Mouse (Mus musculus) natural killer cell, adult 2 months (primary cell): Measurements from ENCODE around the gene Ubn1.

Experiments used
- DNase-seq, 2 experiments: peaks; one replicate each; pipeline ENCODE4 v3.0.0; 2022; ENCODE audit warnings: low spot score in 2 of 2

Gene Ubn1

DNA sequence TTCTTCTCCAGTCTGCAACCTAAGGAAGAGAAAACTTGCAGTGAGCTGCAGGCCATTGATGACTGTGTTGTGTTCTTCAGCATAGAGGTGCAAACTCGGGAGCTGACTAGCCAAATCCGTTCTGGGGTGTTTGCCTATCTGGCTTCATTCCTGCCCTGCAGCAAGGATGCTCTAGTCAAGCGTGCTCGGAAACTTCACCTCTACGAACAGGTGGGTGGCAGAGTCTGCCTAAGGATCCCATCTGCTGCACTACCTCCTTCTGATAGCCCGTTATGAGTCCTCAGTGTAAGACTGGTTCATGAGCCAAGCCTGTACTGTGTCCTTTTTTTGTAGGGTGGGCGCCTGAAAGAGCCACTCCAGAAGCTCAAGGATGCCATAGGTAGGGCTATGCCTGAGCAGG, 22.1 kb downstream of the Ubn1 start:
- no peak for DNase-seq

DNA sequence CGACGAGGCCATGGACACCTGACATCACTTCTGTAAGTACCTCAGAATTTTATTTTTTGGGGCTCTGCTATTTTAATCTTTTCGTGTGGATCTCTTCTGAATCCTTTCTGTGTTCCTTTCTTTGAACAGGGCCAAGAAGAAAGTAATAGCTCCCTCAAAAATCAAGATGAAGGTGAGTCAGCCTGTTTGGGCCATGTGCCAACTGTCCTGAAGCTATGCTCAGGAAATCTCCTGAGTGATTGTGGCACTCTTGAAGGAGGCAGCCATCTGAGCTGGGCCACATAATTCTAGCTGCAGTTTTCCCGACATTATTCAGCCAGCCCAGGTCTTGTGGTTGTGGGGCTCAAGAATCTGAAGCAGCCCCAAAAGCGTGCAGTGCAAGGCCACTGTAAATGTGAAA, 24.5 kb downstream of the Ubn1 start:
- DNase-seq, result no peak

DNA sequence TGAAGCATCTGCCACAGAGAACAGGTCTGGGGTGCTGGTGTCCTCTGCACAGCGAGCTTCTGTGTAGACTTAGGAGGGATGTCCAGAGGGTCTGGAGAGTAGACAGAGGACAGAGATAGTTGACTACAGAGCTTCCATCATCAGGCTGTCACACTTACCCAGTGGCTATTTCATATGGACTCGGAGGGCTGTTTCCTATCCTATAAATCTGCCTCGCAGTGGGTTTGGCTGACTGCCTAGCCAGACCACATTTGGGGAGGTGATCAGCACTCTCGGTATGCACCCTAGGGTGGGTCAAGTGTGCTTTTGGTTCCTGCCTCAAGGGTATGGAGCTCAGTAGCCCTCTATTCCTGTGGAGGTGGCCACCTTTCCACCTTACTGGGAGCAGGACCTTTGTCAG, 35.3 kb downstream of the Ubn1 start:
- no peak for DNase-seq

DNA sequence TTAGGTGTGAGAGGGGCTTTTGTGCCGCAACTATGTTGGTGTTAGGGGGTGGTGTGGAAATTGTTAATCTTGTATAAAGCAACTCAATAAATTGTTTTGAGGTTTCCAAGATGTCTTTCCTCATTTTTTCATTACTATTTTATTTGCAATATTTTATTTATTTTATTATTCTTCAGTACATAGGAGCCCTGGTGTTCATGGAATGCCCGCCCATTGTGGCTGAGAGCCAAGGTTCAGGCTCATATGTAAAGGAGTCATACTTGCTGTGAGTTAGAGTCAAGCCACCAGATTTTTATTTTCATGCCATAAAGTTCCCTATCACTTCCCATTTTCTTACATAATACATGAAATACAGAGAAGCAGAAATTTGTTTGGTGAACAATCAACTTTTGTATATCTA, 36.3 kb downstream of the Ubn1 start:
- DNase-seq, result no peak

DNA sequence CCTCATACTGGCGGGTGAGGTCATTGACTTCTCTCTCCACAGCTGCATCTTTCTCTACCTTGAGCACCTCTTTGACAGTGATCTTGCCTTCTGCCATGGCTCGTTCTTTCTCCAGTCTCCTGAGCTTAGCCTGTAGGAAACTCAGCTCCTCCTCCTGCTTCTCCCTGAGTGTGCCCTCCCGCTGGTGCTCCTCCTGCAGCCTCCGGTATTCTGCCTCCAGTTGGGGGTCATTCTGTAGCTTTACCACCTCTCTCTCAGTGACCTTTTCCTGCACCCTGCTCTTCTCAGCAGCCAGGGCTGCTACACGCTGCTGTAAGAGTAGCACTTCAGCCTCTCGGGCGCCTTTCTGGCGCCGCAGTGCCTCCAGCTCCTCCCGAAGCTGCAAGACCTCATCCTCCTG, 39.2 kb downstream of the Ubn1 start:
- no peak for DNase-seq

DNA sequence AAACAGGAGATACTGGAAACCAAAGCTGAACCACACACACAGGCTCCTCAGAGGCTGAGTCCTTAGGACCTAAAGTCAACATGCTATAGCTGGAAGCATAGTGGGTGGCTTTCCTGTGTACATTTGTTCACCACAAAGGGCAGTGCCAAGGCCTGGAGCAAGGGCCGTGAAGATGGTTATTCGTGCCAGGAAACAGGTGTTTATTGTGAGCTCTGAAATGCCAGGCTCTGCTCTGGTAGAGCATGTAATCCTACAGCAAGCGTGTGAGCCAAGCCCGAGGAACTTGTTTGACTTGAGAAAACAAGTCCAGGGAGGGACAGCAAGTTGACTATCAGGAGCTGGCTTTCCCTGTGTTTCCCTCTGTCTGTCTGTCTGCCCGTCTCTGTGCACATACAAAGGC, 43.4 kb downstream of the Ubn1 start:
- DNase-seq, result no peak

DNA sequence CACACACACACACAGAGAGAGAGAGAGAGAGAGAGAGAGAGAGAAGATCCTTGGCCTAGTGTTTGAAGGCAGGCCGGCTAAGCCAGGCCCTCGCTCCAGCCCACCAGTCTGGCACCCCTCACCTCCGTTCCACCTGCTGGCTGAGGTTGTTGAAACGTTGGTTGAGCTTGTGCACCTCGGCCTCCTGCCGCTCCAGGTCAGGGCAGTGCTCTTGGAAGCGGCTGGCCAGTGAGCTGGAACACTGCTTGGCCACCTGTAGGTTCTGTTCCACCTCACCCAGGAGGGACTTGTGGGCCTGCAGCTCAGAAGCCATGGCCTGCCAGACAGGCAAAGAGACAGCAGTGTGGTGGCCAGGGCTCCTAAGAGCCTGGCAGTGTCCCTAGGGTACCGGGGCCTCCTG, 46.6 kb downstream of the Ubn1 start:
- no peak for DNase-seq

DNA sequence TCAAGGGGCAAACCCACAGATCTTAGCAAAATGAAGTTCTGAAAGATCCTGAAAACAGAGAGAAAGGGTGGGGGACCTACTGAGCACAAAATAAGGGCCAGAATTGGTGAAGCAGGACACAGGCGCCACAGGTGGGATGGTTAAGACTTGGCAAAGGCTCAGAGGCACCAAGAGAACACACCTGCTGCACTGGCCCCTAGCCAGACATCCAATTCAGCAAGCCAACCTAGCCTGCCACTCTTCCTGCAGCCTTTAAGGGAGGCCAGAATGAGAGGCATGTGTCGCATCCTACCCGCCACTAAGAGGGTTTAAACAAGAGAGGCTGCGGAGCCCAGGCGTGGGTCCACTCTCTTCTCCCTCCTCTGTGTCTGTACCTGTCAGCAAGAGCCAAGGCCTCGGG, 51.1 kb downstream of the Ubn1 start:
- DNase-seq, result no peak

DNA sequence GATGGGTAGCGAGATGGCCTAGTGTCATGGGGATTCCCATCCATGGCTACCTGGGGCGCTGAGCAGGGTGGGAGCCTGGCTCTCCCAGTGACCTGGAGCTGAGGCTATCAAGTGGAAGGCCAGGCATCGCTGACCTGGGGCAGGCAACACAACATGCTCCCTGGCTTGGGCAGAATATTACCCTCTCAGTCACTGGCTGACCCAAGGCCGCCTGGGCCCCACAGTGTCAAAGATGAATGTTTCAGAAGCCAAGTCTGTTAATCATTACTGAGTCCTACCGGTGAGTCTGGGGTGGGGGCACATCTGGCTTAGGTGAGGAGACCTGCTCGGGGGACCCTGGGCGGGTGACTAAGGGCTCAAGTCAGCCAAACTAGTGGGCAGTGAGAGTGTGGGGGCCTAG, 60.0 kb downstream of the Ubn1 start:
- DNase-seq, result no peak

DNA sequence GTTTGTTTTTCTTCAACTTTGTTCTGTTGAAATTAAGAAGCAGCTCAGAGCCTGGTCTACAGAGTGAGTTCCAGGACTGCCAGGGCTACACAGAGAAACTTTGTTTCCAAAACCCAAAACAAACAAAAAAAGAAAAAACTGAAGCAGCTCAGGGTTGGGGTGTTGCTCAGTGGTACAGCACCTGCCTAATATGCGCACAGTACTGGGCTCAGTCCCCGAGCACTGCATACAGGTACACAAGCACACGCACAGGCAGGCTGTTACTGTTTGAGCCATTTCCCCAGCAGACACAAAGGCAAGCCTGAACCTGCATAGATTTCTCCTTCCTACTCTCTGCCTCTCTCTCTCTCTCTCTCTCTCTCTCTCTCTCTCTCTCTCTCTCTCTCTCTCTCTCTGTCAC, 61.2 kb downstream of the Ubn1 start:
- DNase-seq, result no peak

DNA sequence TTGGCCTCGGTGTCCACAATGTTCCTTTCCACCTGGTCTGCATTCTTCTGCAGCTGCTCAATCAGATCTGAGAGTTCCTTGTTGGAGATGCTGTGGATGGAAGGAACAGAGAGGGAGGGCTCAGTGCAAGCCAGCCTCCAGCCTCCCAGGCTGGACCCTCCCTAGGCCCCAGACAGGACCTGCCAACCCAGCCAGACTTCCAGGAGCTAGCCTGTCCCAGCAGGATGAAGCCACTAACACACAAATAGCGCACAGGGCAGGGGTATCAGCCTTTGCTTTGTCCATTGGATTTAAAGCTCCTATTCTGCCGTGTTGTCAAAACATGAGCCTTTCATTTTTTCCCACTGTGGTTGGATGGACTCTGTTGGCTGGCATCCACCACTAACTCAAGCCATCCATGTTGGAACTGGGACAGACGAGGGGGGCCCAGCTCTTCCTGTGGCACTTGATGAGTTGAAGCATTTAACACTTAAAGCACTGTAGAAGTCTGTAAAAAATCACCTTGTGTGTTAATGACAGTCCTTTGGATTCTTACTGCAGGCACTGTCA, 63.2 kb downstream of the Ubn1 start:
- no peak for DNase-seq

DNA sequence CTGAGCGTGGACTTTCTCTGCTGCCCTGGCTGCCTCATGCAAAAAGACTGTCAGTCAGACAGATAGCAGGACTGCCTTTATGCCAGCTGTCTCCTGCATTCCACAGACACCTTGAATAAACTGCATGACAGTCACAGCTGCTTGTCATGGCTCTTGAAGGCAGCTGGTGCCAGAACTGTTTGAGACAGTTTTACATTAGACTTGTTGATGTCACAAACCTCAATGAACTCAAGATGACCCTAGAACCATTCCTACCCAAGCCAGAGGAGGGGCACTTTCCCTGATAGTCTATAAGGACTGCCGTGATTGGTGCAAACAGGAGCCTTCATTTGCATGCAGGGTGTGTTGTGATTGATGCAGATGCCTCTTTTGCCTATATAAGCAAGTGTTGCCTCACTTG, 63.7 kb downstream of the Ubn1 start:
- no peak for DNase-seq

DNA sequence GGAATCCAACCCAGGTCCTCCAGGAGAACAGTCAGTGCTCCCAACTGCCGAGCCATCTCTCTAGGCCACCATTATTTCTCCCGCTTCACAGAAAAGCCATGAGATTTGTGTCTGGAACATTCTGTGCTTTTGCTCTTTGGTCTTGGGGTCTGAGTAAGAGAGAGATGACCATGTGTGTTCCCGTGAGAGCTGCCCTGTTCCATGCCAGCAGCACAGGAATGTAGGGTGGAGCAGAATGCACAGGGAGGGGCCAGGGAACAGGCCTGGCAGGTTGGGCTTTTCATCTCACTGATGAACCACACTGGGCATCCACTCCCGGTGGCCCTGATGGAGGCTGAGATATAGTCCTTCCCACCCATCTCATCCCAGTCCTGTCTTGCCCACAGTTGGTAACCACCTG, 69.5 kb downstream of the Ubn1 start:
- no peak for DNase-seq

DNA sequence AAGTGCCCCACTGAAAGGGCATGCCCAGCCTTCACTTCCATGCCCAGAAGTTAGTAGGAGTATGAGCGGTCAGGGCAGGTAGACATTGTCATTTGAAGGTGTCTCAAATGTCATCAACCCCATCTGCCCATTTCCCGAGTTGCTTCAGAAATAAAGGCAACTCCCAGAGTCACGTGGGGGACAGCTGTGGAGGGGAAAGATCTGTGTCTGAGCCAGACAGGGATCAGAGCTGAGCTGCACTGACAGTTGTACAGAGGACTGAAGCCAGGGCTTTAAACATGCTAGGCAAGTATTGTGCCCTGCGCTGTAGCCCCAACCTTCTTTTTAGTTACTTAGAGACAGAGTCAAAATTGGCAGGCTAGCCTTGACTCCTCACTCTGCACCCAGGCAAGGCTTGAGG, 70.0 kb downstream of the Ubn1 start:
- no peak for DNase-seq

DNA sequence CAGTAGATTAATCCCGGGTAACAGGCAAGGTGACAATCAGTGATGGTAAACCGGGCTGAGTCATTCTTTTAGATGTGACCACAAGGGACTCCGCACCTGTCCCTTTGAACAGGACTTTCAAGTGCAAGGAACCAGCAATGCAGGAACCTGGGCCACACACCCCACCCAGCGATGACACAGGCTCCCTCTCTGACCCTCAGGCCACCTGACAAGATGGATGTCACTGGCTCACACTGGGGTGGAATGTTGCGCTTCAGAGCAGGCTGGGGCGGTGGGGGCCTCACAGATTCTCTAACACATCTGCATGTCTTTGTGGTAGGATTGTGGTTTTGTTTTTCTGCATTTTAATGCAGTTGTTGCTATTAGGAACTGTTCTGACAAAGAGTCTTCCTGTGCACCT, 73.6 kb downstream of the Ubn1 start:
- DNase-seq, result no peak

DNA sequence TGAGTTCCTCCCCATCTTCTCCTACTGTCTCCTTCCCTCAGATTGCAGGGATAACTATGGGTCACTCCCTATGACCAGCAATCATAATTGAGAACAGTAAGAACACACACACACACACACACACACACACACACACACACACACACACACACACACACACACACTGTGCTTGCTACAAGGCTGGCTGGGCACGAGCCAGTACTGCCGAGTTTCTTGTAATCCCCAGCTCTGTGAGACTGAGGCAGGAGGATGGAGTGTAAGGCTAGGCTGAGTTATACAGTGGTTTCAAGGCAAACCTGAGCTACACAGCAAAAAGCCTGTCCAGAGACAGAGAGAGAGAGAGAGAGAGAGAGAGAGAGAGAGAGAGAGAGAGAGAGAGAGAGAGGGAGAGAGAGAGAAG, 80.3 kb downstream of the Ubn1 start:
- DNase-seq, result no peak

DNA sequence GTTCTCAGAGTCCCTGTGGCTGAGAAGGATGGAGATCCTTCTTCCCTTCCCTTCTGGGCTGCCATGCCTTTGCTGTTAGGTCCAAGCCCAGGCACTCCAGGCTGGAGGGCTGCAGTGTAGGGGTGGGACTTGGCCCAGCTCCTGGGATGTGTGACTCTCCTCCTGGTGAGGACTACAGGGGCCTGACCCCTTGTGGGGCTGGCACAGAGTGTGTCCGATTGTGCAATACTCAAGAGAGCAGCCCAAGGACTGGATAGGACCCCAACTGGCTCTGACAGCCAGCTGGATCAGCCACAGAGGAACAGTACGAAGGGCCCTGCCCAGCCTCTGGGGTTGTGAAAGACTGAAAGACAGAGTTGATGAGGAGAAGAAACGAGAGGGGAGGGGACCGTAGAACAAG, 80.9 kb downstream of the Ubn1 start:
- no peak for DNase-seq

DNA sequence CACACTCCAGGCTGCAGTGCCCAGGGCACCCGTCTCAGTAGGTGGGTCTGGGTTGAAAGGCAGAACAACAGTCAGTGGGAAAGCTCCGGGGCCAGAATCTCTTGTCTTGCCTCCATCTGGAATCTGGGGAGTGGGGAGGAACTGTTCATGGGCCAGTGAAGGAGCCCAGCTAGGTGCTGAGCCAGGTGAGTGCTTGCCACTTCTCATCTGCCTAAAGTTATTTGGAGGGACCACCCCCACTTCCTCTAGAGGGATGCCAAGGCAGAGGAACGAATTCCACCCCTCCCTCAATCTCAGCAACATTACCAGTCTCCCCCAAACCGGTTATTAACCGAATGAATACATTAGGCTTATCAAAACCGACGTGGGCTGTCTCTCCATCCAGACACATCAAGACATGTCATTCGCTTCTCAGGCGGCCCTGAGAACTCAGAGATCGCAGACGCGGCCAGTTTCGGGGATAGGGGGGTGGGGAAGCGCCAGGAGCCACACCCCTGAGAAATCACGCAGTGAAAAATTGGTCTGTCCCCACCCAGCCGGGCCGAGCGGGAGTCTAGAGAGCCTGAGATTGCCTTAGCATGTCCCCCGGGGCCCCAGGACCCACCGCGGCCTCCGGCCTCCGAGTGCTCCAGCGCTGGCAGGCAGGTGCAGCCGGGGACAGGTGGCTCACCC, 81.5 kb downstream of the Ubn1 start:
- DNase-seq, result no peak

DNA sequence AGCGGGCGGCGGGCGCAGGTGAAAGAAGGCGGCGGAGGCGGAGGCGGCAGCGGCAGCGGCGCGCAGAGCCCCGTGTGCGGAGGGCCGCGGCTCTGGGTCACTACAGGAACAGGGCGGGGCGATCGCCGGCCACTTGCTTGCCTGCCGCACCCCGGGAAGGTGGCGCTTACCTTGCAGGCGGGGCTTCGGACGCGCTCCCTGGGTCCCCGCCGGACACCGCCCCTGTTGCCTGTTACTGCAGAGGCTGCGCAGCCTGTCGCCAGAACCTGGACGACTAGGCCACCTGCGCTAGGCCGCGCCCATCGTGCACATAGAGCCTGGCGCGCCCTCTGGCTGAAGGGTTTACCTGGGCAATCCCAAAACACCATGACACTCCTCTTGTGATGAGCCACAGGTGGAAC, 82.5 kb downstream of the Ubn1 start, which contains the start of gene Ppl:
Ppl (minus strand) TSS at position 21 of the 401 bp plus-strand sequence.
- peak in 1 of 2 experiments; percentile 10 for DNase-seq

DNA sequence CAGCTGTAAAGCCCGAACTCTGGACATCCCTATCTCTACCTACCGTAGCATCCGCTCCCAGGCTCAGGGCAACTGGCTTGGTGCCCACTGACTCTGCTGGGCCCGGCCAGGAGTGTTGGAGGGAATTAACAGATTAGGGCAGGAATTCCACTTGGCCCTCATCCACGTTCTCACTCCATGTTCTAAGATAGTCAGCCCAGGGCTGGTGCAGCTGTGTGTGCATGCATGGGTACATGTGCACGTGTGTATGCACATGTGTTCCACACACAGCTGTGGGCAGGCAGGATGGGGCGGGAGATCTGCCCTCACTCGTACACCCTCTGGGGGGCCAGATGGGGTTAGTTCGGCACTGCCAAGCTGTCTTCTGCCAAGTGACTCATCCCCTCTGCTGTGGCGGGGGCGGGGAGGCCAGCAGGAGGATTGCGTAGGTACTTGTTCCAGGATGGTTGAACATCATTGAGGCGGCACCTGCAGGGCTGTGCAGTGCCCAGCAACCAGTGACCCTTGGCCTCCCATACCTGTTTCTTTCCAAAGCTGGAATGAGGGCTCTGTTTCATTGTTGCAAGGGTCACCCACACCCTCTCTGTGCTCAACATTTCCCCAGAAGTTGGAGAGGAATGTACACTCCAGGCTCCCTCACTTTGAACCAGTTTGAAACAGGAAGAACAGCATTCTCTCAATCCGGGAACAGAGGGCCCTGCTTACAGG, 84.9 kb downstream of the Ubn1 start:
- peak in 1 of 2 experiments; percentile 16 for DNase-seq

DNA sequence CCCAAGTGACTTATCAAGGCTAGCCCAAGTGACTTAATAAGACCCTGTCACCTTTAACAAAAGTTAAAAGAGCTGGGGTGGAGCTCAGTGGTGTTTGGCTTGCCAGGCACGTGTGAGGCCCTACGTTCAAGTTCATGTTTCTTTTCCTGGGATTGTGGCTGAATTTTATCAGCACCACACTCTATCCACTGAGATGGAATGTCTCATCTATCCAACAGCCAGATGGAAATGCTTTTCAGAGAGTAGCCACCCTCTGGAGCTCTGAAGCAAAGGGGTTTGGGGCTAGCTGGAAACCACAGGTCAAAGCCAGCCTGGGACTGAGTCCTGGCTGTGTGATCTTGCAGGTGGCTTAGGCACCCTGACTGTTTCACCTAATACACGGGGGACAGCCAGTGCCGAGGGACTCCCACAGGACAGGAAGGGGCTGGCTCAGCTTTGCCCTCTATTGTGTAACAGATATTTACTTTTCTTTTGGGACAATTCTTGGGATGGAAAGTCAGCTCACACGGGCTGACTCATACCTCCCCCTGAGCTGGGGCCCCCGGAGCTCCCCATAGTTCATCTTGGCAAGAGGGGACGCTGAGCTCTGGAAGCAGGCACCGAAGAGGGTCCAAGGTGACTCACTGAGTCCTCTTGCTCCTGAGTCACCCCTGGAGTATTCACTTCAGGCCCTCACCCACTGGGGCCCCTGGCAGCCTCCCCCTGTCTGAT, 85.8 kb downstream of the Ubn1 start:
- no peak for DNase-seq
